Mouse (Mus musculus) cerebellum, adult 2 months (tissue): ENCODE measurements at regions not wholly inside any gene's neighbourhood (a gene's known extent, or its start where the extent isn't known, plus 50 kb on each side); places are given as distances from the start of the nearest gene placed in this dataset.

Source experiments
- CTCF ChIP-seq: fragments of 200-500 bp; IDR thresholded peaks from 2 replicates; pipeline ENCODE4 v1.5.1; 2011; ENCODE audit warnings: low read depth, mild to moderate bottlenecking, control low read depth, low read length, moderate library complexity, borderline replicate concordance; ENCODE audit not compliant: insufficient read depth
- POLR2A ChIP-seq: fragments of 200-500 bp; IDR thresholded peaks from 2 replicates; pipeline ENCODE4 v1.6.1; 2011; ENCODE audit warnings: low read length, control low read depth, borderline replicate concordance; ENCODE audit not compliant: insufficient read depth

GRCm38 (mm10) chr15:96901616-96902015 is 154.1 kb downstream of the Slc38a4 start:
- TF ChIP-seq POLR2A, result no peak
- no peak for TF ChIP-seq CTCF
